Comparison of ENCODE assay signal across 19 mouse cellular contexts in the genomic region with DNA sequence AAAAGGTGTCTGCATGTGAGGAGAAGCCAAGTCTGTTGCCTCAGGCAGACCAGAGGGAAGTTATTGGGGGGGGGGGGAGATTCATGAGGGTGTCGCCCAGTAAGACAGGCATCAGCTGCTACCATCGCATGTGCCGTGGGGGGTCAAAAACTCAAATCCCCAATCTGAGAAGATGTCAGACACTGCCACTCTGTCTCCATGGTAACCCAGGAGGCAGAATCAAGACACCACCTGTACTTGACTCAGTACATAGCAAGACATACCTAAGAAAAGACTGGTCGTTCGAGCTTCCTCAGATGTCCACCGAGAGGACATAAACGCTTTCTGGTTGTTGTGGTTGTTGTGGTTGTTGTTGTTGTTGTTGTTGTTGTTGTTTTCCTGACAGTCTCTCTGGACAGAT.
A peak's percentile ranks its signal among the peaks of the same experiment; 100 is the strongest.
DNase-seq lines count a peak whose midpoint lies in the region; ATAC-seq lines count a peak whose summit lies in the region.
"Had no signal": no experiment of that assay in that cellular context is flagged by ENCODE, and none has a peak within 500 bp of the region (broad histone marks: within the 10 kb centered on the region; RNA-seq: fewer than 3 reads in every experiment).

No protein-coding gene starts in this region.

- WGBS in hindbrain, embryonic 15.5 days = 62% methylated on average over 7 of the region's 7 CpGs
- WGBS in hindbrain, embryonic 14.5 days = 75% methylated on average over 7 of the region's 7 CpGs
- WGBS in midbrain, embryonic 14.5 days = 74% methylated on average over 7 of the region's 7 CpGs
- WGBS in midbrain, embryonic 11.5 days = 72% methylated on average over 7 of the region's 7 CpGs
- WGBS in midbrain, embryonic 16.5 days = 66% methylated on average over 7 of the region's 7 CpGs

- no peaks in the 10 kb centered on the region for H3K36me3 ChIP-seq in hindbrain, embryonic 15.5 days
- no peaks in the 10 kb centered on the region for H3K36me3 ChIP-seq in hindbrain, embryonic 14.5 days (replicated peaks; ENCODE audit: control insufficient read depth, insufficient read depth)
- no peaks in the 10 kb centered on the region for H3K36me3 ChIP-seq in midbrain, embryonic 14.5 days (ENCODE audit: control insufficient read depth, insufficient read depth, low read length)
- no peaks in the 10 kb centered on the region for H3K36me3 ChIP-seq in midbrain, embryonic 11.5 days (ENCODE audit: control insufficient read depth, insufficient read depth, low read length)
- H3K36me3 ChIP-seq in midbrain, embryonic 16.5 days (ENCODE audit: control insufficient read depth, insufficient read depth, low read length) = no peaks in the 10 kb centered on the region
- H3K36me3 ChIP-seq: embryonic facial prominence, embryonic 12.5 days; forebrain, embryonic 15.5 days; heart, embryonic 13.5 days; hindbrain, embryonic 12.5 days had no signal

- ATAC-seq in hindbrain, embryonic 15.5 days (ENCODE audit: low FRiP score, low read depth) = peak; percentile 68; the same call in 1 of the 2 replicates
- no peak for ATAC-seq in hindbrain, embryonic 14.5 days (ENCODE audit: low FRiP score)
- ATAC-seq in midbrain, embryonic 14.5 days (ENCODE audit: low FRiP score, low TSS enrichment) = no peak
- no peak for ATAC-seq in midbrain, embryonic 11.5 days (ENCODE audit: low FRiP score)
- peak; percentile 86 for ATAC-seq in midbrain, embryonic 16.5 days
- ATAC-seq: forebrain, embryonic 15.5 days had no signal

- no peak for DNase-seq in hindbrain, embryonic 14.5 days (ENCODE audit: low spot score)
- peak; percentile 45 for DNase-seq in midbrain, embryonic 14.5 days
- no peak for DNase-seq in midbrain, embryonic 11.5 days (ENCODE audit: low spot score, missing footprints)
- DNase-seq in adrenal gland, adult 18-20 months (ENCODE audit: low spot score in 2 of 2) = no peak
- DNase-seq: adrenal gland, postnatal 10 days; cerebellum, adult 11-12 months; cerebellum, adult 9-10 months; cerebellum, postnatal 25 days; gastrocnemius, adult 2 months; gastrocnemius, postnatal 25 days; heart, adult 11 months; heart, postnatal 36 days; kidney, adult 11 months had no signal

- H3K27ac ChIP-seq in hindbrain, embryonic 15.5 days (replicated peaks) = 0 out of 2 replicates have a peak overlapping the region, but pooled peaks have one; percentile 2
- no peak overlapping the region for H3K27ac ChIP-seq in hindbrain, embryonic 14.5 days
- no peak overlapping the region for H3K27ac ChIP-seq in midbrain, embryonic 14.5 days (replicated peaks; ENCODE audit: low read depth, low read length)
- H3K27ac ChIP-seq in midbrain, embryonic 11.5 days (ENCODE audit: low read depth, low read length) = no peak overlapping the region
- no peak overlapping the region for H3K27ac ChIP-seq in midbrain, embryonic 16.5 days (ENCODE audit: low read length)
- H3K27ac ChIP-seq: embryonic facial prominence, embryonic 12.5 days; forebrain, embryonic 15.5 days; gastrocnemius, adult 2 months; heart, embryonic 13.5 days; hindbrain, embryonic 12.5 days had no signal

- H3K9me3 ChIP-seq in hindbrain, embryonic 15.5 days = no peaks in the 10 kb centered on the region
- no peaks in the 10 kb centered on the region for H3K9me3 ChIP-seq in hindbrain, embryonic 14.5 days (ENCODE audit: control insufficient read depth, low read length)
- no peaks in the 10 kb centered on the region for H3K9me3 ChIP-seq in midbrain, embryonic 14.5 days (ENCODE audit: control insufficient read depth, low read length)
- H3K9me3 ChIP-seq in midbrain, embryonic 11.5 days (ENCODE audit: control insufficient read depth, low read length) = no peaks in the 10 kb centered on the region
- no peaks in the 10 kb centered on the region for H3K9me3 ChIP-seq in midbrain, embryonic 16.5 days (replicated peaks; ENCODE audit: control insufficient read depth, low read length, poor library complexity, severe bottlenecking)
- H3K9me3 ChIP-seq: embryonic facial prominence, embryonic 12.5 days; forebrain, embryonic 15.5 days; heart, embryonic 13.5 days; hindbrain, embryonic 12.5 days had no signal

- no peak overlapping the region for H3K4me2 ChIP-seq in hindbrain, embryonic 15.5 days
- no peak overlapping the region for H3K4me2 ChIP-seq in hindbrain, embryonic 14.5 days (replicated peaks)
- no peak overlapping the region for H3K4me2 ChIP-seq in midbrain, embryonic 14.5 days (ENCODE audit: low read length)
- no peak overlapping the region for H3K4me2 ChIP-seq in midbrain, embryonic 11.5 days
- H3K4me2 ChIP-seq in midbrain, embryonic 16.5 days (ENCODE audit: low read length) = no peak overlapping the region
- H3K4me2 ChIP-seq: embryonic facial prominence, embryonic 12.5 days; forebrain, embryonic 15.5 days; heart, embryonic 13.5 days; hindbrain, embryonic 12.5 days had no signal

- no peaks in the 10 kb centered on the region for H3K27me3 ChIP-seq in hindbrain, embryonic 15.5 days
- H3K27me3 ChIP-seq in hindbrain, embryonic 14.5 days (ENCODE audit: control insufficient read depth, insufficient read depth, low read length) = no peaks in the 10 kb centered on the region
- H3K27me3 ChIP-seq in midbrain, embryonic 14.5 days (ENCODE audit: control insufficient read depth, insufficient read depth, low read length) = no peaks in the 10 kb centered on the region
- H3K27me3 ChIP-seq in midbrain, embryonic 11.5 days (ENCODE audit: control insufficient read depth, insufficient read depth, low read length) = no peaks in the 10 kb centered on the region
- no peaks in the 10 kb centered on the region for H3K27me3 ChIP-seq in midbrain, embryonic 16.5 days (ENCODE audit: control insufficient read depth, insufficient read depth, low read depth, low read length)
- H3K27me3 ChIP-seq: embryonic facial prominence, embryonic 12.5 days; forebrain, embryonic 15.5 days; heart, embryonic 13.5 days; hindbrain, embryonic 12.5 days had no signal

- no peak overlapping the region for H3K9ac ChIP-seq in hindbrain, embryonic 15.5 days
- no peak overlapping the region for H3K9ac ChIP-seq in hindbrain, embryonic 14.5 days
- H3K9ac ChIP-seq in midbrain, embryonic 14.5 days (replicated peaks; ENCODE audit: low read length) = no peak overlapping the region
- no peak overlapping the region for H3K9ac ChIP-seq in midbrain, embryonic 11.5 days (ENCODE audit: low read length)
- H3K9ac ChIP-seq in midbrain, embryonic 16.5 days (ENCODE audit: low read depth, low read length) = no peak overlapping the region
- H3K9ac ChIP-seq: embryonic facial prominence, embryonic 12.5 days; forebrain, embryonic 15.5 days; heart, embryonic 13.5 days; hindbrain, embryonic 12.5 days had no signal

- H3K4me3 ChIP-seq in hindbrain, embryonic 15.5 days = no peak overlapping the region
- H3K4me3 ChIP-seq in hindbrain, embryonic 14.5 days (replicated peaks; ENCODE audit: low read length) = no peak overlapping the region
- no peak overlapping the region for H3K4me3 ChIP-seq in midbrain, embryonic 14.5 days (replicated peaks; ENCODE audit: low read depth, low read length)
- no peak overlapping the region for H3K4me3 ChIP-seq in midbrain, embryonic 11.5 days (ENCODE audit: low read depth, low read length)
- H3K4me3 ChIP-seq in midbrain, embryonic 16.5 days (ENCODE audit: low read depth, low read length) = no peak overlapping the region
- H3K4me3 ChIP-seq: embryonic facial prominence, embryonic 12.5 days; forebrain, embryonic 15.5 days; gastrocnemius, adult 2 months; heart, embryonic 13.5 days; hindbrain, embryonic 12.5 days had no signal

- peaks cover 6% of the 10 kb centered on the region; the same call in 1 of the 2 replicates for H3K4me1 ChIP-seq in hindbrain, embryonic 15.5 days (replicated peaks)
- H3K4me1 ChIP-seq in hindbrain, embryonic 14.5 days (replicated peaks; ENCODE audit: control insufficient read depth, insufficient read depth, low read length) = no peaks in the 10 kb centered on the region
- H3K4me1 ChIP-seq in midbrain, embryonic 14.5 days (ENCODE audit: control insufficient read depth, insufficient read depth, low read length) = no peaks in the 10 kb centered on the region
- H3K4me1 ChIP-seq in midbrain, embryonic 11.5 days (ENCODE audit: control insufficient read depth, insufficient read depth, low read length) = no peaks in the 10 kb centered on the region
- 0 out of 2 replicates have a peak, but pooled peaks cover 6% of the 10 kb centered on the region for H3K4me1 ChIP-seq in midbrain, embryonic 16.5 days (ENCODE audit: control insufficient read depth, insufficient read depth, low read length)
- H3K4me1 ChIP-seq: embryonic facial prominence, embryonic 12.5 days; forebrain, embryonic 15.5 days; heart, embryonic 13.5 days; hindbrain, embryonic 12.5 days had no signal

Comparison
In these comparisons a context has a peak if more than half of its experiments do, and no peak if none do; other contexts are left out.
1. ATAC-seq: peak in hindbrain, embryonic 15.5 days (single experiment) and midbrain, embryonic 16.5 days (single experiment); none in hindbrain, embryonic 14.5 days (single experiment), midbrain, embryonic 14.5 days (single experiment) and midbrain, embryonic 11.5 days (single experiment).